Mouse (Mus musculus): ENCODE measurements around the gene Otor.

- TF ChIP-seq POLR2A (IDR thresholded peaks at IDR 0.05; ENCODE audit: insufficient read length, low read depth) (no peak), MYOD1 (IDR thresholded peaks at IDR 0.05; ENCODE audit: control insufficient read depth in 1 of 3, insufficient read length in 2 of 3, low read depth in 2 of 3) (no peak), MYOG (IDR thresholded peaks at IDR 0.05; ENCODE audit: control insufficient read depth in 1 of 3, insufficient read depth in 1 of 3, insufficient read length in 2 of 3, low read depth in 2 of 3) (no peak), CEBPB (IDR thresholded peaks at IDR 0.05; ENCODE audit: insufficient read depth, poor library complexity, severe bottlenecking) (no peak), USF1 (IDR thresholded peaks at IDR 0.05; ENCODE audit: low read depth) (no peak), POLR2AphosphoS2 (IDR thresholded peaks at IDR 0.05; ENCODE audit: insufficient read length, low read depth) (no peak), TCF3 (IDR thresholded peaks at IDR 0.05; ENCODE audit: insufficient read length, low read depth) (no peak)
Measured at GRCm38 (mm10) chr2:143117453-143117852, 39.2 kb downstream of the Otor start.

All from myocyte (in vitro differentiated cells).